Mouse (Mus musculus) urinary bladder, adult 18-20 months (tissue): ENCODE measurements around the gene Eps15.
A peak's percentile ranks its signal among the peaks of the same experiment; 100 is the strongest.
"Not testable (repeated sequence)": the region's sequence is repeated elsewhere in the genome, so short reads cannot be mapped to it uniquely, and the experiment has no call there.

Experiments used
- DNase-seq, 2 experiments: peaks; one replicate each; pipeline ENCODE4 v3.0.0; 2022; ENCODE audit warnings: low spot score in 2 of 2, mixed read lengths in 2 of 2

Eps15 gene

DNA sequence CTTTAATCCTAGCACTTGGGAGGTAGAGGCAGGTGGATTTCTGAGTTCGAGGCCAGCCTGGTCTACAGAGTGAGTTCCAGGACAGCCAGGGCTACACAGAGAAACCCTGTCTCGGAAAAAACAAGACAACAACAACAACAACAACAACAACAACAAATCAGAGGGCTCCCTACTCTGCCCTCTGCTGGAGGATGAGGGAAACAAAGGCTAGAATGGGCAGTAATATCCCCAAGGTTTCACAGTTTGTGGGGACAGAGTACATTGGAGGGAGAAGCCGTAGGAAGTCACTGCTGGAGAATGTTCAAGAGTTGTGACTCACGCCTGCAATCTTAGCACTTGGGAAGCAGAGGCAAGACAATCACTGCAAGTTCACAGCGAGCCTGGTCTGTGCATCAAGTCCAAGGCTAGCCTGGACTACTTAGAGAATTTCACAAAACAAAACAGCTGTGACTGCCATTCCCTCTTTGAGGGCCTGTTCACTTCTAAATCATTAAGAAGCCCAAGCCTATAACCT, 121.2 kb downstream of the Eps15 start:
- DNase-seq = no peak

DNA sequence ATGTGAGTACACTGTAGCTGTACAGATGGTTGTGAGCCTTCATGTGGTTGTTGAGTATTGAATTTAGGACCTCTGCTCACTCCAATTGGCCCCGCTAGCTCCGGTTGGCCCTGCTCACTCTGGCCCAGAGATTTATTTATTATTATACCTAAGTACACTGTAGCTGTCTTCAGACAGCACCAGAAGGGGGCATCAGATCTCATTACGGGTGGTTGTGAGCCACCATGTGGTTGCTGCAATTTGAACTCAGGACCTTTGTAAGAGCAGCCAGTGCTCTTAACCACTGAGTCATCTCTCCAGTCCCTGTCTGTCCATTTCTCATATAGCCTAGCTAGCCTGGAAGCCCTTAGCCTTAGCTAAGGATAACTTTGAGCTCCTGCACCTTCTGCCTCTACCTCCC, 124.8 kb downstream of the Eps15 start:
- DNase-seq = not testable (repeated sequence)

DNA sequence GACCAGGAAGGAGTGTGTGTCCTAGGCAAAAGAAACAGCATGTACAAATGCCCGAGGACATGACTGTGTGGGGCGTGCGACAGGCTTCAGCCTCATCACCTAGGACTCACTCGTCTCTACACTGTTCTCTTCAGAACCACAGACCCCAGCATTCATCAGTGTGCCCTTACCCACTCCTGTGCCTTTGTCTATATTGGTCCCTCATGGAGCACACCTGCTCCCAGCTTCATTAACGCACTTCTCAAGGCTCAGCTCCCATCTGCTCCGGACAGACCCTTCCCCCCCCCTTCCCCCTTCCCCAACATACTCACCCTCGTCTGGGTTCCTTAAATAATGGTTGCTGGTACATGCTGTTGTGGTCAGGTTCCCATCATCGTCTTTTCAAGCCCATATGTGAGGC, 125.3 kb downstream of the Eps15 start:
- DNase-seq = no peak

DNA sequence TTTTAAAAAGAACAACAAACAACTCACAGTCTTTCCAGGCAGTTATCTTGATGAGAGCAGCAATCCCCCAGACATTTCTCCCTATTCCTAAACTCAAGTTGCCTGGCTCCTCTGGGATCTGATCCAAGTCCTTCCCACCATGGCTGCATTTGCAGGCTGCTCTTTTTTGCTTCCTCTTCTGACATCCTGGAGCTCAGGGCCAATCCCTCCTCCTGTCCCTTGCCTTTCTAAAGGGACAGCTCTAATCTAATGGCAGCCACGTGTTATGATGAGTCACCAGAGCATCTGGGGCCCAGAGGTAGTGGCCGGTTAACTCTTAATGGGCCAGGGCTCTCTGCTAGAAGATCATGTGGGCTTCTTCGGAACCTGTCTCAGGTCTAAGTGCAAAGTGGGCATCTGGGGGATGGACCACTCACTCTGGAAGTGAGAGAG, 126.0 kb downstream of the Eps15 start:
- peak in 1 of 2 experiments; percentile 56 for DNase-seq

DNA sequence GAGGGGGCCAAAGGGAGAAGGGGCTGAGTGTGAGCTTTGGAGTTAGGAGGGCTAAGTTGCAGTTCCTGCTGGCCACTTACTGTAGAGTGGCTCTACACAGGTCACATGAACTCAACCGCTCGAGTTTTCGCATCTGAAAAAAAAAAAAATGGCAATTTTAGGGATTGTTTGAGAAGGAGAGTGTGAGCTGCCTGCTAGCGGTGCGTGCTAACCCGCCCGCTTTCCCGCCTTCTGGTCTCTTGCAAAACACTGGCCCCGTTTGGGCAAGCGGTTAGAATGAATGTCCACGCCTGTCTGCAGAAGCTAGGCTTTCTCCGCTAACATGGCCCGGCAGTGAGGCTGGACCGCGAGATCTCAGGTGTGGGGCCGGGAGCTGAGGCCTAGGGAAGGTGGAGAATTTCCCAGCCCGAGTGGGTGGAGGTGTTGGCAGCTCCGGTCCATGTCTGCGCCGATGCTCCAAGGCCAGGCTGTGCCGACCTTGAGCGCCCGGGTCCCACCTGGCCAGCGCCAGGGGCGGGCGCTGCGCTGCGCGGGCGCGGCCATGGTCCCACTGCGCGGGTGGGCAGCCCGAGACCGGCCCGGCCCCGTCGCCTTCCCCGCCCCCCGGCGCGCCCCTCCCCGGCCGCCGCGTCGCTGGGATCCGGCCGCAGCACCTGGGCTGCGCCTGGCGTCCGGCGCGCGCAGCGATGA, 126.6 kb downstream of the Eps15 start, which contains the start of gene Ttc39a:
TSS of gene Ttc39a (plus strand) at position 138 of the 690 bp plus-strand sequence.
- peak; percentile 30 to 53 for DNase-seq

DNA sequence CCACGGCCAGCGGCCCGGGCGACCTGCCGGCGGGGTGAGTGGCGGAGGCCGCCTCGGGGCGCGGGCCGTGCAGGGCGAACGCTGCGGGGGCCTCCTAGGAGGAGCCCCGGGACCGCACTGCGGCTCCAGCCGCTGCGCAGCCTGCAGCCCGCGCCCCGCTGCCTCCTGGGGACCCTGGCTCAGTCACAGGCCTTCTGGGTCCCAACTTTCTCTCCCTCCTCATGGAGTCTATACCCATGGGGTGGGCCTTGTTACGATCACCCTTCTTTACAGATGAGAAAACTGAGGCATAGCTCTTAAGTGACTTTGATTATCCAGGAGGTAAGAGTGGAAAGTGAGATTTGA, 127.1 kb downstream of the Eps15 start:
- no peak for DNase-seq

DNA sequence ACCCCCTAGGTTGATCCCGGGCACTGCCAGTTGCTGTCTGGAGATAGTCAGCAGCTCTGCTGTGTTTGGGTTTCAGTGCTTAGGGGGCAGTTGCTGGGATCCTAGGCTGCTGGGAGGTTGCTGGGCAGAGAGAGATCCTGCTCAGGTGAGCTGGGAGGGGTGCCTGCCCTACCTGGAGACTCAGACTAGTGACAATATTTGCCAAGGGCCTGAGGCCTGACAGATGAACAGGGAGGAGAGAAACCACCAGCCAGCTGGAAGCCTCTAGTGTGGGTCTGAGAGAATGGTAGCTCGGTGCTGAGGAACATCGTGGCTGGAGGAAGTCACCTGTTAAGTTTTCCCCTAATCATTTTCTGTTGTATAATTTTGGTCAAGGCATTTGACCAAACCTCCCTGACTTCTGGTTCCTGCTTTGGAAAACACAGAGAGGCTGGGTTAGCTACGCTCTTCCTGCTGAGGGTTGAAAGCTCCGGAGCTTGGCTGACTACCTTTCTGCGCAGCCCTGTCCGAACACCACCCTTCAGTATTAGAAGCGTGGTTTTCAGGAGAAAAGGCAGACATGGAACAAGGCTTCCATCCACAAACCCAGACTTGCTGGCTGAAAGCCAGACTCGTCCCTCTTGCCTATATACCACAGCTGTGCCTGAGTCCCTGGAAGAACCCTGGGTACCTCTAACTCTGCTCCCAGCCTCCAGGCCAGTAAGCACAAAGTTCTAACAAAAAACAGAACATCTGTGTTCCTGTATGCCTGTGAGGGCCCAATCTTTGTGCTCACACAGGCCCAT, 127.8 kb downstream of the Eps15 start:
- no peak for DNase-seq

DNA sequence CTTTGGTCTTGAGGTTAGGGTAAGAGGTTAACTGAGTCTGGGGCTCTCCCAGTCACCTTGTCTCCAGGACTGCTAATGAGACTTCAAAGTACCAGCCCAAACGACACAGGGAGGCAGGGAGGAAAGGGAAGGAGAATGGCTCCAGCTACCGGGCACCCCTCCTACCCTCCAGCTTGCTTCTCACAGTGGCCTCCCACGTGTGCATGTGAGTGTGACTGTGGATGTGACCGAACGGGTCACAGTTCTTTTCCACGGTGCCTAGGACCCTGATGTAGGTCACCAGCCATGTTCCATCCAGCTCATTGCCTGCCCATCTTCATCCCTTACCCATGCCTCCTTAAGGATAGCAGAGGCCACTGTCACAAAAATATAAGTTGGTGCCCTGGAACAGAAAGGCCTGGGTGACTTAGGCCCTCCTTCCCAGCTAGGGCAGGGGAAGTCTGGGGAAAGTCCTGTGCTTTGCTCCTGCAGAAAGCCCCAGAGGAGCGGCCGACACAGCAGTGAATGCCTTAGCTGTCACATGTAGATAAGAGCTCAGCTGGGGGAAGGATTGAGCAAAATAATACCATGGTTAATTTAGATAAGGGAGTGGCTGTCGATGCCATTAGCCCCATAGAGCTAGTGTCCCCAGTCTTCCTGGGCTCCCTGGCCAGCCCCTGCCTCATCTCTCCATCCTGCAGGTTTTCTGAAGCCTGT, 130.8 kb downstream of the Eps15 start:
- DNase-seq = no peak

DNA sequence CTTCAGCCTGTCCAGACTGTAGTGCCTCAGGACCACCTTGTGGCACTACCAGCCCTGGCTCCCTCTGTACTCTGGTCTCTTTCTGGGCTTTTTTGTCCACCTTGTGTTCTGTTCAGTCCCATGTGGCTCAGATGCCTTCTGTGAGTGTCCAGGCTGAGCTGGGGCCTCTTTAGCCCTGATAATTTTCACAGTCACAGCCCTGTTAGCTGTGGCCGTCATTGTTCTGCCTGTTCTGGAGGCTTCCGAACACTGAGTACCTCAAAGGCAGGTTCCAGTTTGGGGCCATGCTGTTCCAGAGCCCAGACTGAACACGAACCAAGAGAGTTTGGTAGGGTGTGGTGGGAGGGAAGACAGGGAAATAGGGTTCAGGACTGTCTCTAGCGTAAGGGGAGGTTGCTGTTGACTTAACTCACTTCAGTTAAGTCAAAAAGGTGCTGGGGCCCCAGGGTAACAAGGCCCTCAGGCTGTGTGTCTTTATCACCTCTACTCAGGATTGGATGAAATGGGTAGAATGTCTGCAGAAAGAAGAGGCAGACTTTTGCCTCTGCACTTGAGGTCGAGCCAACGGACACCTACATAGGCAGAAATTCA, 131.4 kb downstream of the Eps15 start:
- DNase-seq = no peak

DNA sequence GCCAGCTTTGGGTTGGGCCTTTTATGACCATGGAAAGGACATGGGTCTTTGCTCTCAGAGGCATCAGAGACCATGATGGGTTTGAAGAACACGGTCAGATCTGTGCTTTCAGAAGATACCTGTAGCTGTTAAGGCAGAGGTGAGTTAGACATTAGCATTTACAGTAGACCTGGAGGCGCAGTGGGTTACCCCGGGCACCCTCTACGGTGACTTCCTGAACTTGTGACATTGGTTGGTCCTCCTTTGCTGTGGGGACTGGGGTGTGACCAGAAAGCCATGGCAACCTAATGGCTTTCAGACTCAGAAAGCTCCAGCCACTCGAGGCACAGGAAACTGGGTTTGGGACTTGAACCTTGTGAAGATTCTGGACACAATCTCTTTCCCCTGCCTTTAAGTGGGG, 132.2 kb downstream of the Eps15 start:
- no peak for DNase-seq

DNA sequence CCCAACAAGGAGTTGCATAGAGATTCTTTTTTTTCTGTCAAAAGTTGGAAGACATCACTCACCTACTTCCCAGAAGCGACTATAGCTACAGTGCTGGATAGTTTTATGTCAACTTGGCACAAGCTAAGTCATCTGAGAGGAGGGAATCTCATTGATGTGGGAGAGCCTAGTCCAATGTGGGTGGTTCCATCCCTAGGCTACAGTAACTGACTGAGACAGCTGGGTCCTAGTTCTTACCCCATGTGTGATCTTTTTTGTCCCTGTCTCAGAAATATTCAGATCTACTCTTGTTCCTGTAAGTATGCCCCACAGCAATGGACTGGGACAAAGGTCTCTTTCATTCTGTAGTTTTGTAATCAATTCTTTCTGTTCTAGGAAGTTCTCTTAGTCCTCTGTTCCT, 137.9 kb downstream of the Eps15 start:
- DNase-seq = no peak

DNA sequence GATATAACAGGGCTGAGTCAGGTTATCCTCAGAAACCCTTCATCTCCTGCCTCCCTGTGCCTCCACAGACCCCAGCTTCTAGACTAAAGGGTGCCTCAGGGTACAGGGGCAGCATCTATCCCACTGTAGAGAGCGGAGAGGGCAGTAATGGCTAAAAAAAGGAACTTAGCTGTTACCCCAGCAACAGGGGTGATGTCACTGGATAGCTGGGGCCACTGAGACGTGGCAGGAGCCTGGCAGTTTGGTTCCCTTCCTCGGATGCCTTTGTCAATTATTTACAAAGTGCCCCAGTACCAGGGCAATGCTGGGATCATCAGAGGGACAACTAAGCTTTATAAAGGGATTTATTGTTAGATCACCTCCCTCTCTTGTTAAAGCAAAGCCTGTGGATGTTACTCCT, 138.9 kb downstream of the Eps15 start:
- DNase-seq = no peak

DNA sequence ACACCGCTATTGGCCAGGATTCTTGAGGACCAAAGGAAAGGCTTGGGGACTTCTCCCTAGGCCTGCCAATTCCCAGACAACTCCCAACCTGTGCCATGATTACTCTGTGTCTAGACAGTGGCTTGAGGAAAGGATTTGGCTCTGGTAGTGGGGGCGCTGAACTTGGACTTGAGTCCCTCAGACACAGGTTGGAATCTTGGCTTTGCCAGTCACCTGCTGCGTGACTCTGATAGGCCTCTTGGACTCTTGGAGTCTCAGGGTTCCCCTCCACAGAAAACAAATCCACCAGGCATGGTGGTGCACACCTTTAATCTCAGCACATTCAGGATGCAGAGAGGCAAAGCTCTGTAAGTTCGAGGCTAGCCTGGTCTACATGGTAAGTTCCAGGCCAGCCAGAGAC, 139.5 kb downstream of the Eps15 start:
- no peak for DNase-seq

DNA sequence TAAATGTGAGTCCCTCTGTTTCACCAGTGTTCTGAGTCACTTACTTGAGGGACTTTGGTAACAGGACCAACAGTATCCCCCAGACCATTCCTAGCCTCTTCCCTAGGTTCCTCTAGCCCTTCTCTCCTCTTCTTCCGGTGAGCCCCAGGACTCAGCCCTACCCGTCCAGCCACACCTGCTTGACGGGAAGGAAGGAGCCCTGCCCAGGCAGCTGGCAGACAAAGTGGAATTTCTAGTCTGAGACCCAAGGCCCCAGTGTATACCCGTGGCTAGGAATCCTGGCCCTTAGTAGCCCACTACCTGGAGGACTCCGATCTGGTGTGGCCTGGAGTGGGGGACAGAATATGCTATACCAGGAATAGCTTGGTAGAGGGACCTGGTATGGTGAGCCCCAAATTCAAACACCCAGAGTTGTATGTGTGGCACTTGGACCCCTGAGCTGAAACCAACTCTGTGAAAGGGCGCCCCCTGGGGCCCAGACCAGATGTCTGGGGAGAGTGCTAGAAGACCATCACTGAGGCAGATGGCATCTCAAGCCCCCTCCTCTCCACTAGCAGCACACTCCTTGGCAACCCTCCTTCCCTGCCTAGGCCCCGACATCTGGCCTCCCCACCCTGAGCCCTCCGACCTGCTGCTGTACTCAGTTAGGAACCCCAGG, 140.2 kb downstream of the Eps15 start:
- peak in 1 of 2 experiments; percentile 56 for DNase-seq

DNA sequence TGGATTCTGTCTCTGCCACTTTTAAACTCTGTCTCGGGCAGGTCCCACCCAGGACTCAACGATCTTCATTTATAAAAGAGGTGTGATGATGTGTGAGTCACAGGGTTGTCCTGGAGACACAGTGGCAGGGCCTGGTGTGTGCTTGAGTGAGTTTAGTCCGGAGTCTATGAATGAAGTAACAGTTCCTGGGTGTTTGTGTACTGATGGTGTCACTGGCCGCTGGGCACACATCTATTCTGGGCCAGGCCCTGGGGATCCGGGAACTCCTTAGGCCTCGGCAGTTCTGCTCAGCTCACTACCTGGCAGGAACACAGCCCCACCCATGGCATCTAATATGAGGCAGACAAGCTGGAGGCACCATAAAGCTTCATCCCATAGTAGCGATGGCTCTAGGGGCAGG, 141.5 kb downstream of the Eps15 start:
- peak in 1 of 2 experiments; percentile 13 for DNase-seq

DNA sequence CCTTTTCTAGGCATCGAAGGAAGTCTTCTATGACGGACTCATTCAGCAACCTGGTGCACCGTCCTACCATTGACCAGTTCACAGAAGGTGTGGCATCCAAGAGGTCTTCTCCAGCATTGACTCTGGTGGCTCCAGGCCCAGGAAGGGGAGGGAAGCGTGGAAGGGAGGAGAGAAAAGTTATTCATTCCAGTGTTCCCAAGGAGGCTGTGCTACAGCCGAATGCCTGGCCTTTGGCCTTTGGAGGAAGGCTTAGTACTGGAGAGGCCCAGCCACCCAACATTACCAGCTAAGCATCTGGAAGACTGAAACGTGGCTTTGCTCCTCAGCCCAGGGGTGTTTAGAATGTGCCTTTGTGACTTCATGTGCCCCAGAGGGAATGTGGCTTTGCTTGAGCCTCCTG, 142.4 kb downstream of the Eps15 start:
- DNase-seq = no peak

DNA sequence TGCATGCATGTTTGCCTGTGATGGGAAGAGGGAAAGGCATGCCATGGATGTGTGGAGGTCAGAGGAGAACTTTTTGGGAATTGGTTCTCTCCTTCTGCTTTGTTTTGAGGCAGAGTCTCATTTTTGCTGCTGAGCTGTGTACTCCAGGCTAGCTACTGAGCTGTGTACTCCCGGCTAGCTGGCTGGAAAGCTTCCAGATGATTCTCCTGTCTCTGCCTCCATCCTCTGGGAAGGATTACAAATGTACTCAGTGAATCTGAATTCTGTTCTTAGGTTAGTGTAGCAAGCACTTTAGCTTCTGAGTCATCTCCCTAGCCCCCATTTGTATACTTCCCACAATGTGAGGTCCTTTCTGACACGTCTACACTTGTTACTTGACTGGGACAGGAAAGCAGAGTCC, 143.4 kb downstream of the Eps15 start:
- no peak for DNase-seq

DNA sequence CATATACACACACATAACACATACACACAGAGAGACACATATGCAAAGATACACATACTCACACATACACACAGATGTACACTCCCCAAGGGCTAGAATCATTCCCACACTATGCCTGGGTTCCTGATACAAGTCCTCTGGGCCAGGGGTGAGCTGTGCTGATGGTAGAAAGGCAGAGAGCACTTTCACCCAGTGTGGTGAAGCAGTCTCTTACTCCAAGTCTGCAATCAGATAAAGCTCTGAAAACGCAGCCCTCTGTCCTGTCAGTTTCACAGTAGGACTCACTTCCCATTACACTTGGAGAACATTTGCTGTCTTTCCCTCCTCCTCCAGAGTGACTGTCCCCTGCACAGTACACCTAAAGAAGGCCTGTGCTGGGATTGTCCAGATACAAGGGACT, 147.0 kb downstream of the Eps15 start:
- no peak for DNase-seq

DNA sequence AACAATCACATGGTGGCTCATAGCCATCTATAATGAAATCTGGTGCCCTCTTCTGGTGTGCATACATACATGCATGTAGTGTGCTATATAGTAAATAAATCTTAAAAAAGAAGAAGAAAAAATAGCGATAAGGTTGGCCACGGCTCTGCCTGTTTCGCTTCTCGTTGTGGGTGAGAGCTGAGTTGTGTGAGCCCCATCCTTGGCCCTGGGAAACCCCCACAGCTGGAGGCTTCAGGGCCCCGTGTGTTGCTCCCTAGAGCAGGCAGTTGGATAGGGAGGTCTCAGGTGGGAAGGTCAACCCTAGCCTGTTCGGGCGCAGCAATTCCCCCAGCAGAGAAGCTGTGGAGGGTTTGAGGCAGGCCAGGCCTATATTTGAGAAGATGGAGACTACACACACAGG, 150.2 kb downstream of the Eps15 start:
- no peak for DNase-seq

DNA sequence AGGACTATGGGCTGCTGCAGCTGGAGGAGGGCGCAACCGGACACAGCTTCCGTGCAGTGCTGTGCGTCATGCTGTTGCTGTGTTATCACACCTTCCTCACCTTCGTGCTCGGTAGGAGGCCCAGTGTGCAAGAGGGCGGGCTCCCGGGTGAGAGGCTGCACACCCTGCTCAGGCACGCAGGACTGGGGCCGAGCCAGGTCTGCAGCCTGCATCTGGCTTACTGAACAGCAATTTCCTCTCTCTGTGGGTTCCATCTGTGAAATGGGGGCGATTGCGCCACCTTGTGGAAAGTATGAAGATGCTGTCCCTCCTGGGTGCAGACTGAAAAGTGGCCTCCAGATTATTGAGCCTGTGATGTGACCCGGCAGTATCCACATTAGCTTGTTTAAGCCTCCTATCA, 150.8 kb downstream of the Eps15 start:
- DNase-seq = peak; percentile 46 to 61

DNA sequence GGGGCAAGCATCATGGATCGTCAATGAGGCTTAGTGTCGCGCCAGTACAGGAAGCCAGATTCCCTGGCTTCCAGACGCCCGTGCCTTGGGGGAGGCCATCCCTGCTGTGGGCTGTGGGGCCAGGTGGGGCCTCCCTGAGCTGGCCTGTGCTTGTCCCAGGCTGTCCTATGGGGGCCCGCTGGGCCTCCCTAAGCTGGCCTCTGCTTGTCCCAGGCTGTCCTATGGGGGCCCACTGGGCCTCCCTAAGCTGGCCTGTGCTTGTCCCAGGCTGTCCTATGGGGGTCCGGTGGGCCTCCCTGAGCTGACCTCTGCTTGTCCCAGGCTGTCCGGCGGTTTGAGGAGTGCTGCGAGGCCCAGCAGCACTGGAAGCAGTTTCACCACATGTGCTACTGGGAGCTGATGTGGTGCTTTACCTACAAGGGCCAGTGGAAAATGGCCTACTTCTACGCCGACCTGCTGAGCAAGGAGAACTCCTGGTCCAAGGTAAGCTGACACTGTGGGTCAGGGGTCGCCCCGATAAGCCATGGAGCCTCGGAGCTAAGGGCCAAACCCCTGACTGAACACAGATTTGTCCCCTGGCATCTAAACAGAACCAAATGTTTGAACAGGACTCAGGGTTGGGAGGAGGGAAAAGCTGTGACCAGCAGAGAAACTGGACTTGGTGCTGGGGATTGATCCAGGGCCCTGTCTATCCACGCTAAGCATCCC, 152.8 kb downstream of the Eps15 start:
- DNase-seq = no peak
